ENCODE assay signal across 27 mouse cellular contexts in genomic region chr1:80655195-80655594, GRCm38 (mm10).
DNase-seq lines count a peak whose midpoint lies in the region; ATAC-seq and TF ChIP-seq lines count a peak whose summit lies in the region.
"Had no signal": no experiment of that assay in that cellular context is flagged by ENCODE, and none has a peak within 500 bp of the region (broad histone marks: within the 10 kb centered on the region; RNA-seq: fewer than 3 reads in every experiment).

No protein-coding gene starts in this region.

- no peak overlapping the region for H3K9ac ChIP-seq in CH12.LX (ENCODE audit: insufficient read depth, low read depth)
- H3K9ac ChIP-seq: forebrain, embryonic 13.5 days; heart, embryonic 13.5 days; hindbrain, embryonic 14.5 days had no signal

- TF ChIP-seq POLR2A in CH12.LX (IDR thresholded peaks at IDR 0.05; ENCODE audit: low read depth, low read length): no peak

- TF ChIP-seq CTCF in CH12.LX (conservative IDR thresholded peaks at IDR 0.05 in 1 of 2, IDR thresholded peaks at IDR 0.05 in 1 of 2; ENCODE audit: low read depth in 2 of 2, low read length in 2 of 2): no peak

- intact Hi-C loops in gastrocnemius, postnatal 14 days (cut with DNase I; ENCODE audit: low total_unique reads): no loop called here

- peaks cover 8 to 56% of the 10 kb centered on the region in 2 experiments for H3K36me3 ChIP-seq in CH12.LX (replicated peaks in 1 of 2; ENCODE audit: control insufficient read depth in 1 of 2, insufficient read depth in 1 of 2, low read length in 1 of 2)
- no peaks in the 10 kb centered on the region for H3K36me3 ChIP-seq in midbrain, embryonic 10.5 days
- H3K36me3 ChIP-seq: forebrain, embryonic 10.5 days; G1E; heart, embryonic 10.5 days; heart, embryonic 13.5 days had no signal

- peak; percentile 56 for DNase-seq in CH12.LX (ENCODE audit: extremely low read depth)
- DNase-seq in urinary bladder, postnatal 10 days (ENCODE audit: low spot score): no peak
- no peak for DNase-seq in midbrain, embryonic 10.5 days (ENCODE audit: low spot score)
- DNase-seq in heart, adult 8-10 months (ENCODE audit: low spot score): no peak
- no peak for DNase-seq in gastrocnemius, postnatal 14 days
- DNase-seq: adrenal gland, postnatal 10 days; adrenal gland, postnatal 36 days; cerebellum, adult 11-12 months; cerebellum, adult 8-10 months; cerebellum, postnatal 10 days; cerebellum, postnatal 36 days; gastrocnemius, postnatal 10 days; heart, adult 18-20 months; heart, postnatal 14 days; heart, postnatal 4 days had no signal

- H3K4me2 ChIP-seq in CH12.LX (ENCODE audit: insufficient read depth, low read depth, poor library complexity, severe bottlenecking): no peak overlapping the region
- H3K4me2 ChIP-seq: forebrain, embryonic 13.5 days; heart, embryonic 13.5 days; hindbrain, embryonic 14.5 days had no signal

- H3K9me3 ChIP-seq in CH12.LX (replicated peaks; ENCODE audit: low read length): no peaks in the 10 kb centered on the region
- H3K9me3 ChIP-seq in midbrain, embryonic 10.5 days (replicated peaks): no peaks in the 10 kb centered on the region
- H3K9me3 ChIP-seq: forebrain, embryonic 10.5 days; forebrain, embryonic 13.5 days; heart, embryonic 10.5 days; heart, embryonic 13.5 days had no signal

- no peak overlapping the region for H3K4me3 ChIP-seq in CH12.LX (replicated peaks in 1 of 3; ENCODE audit: low read depth in 2 of 3, low read length in 2 of 3, poor library complexity in 1 of 3)
- H3K4me3 ChIP-seq in midbrain, embryonic 10.5 days: no peak overlapping the region
- H3K4me3 ChIP-seq: forebrain, embryonic 10.5 days; forebrain, embryonic 13.5 days; heart, embryonic 10.5 days; heart, embryonic 13.5 days had no signal

- 86% methylated on average over 4 of the region's 4 CpGs for WGBS in midbrain, embryonic 10.5 days

- in situ Hi-C loops in CH12.LX (cut with MboI; ENCODE audit: low pct_ligation_motif_present, low pct_unique_long_range_greater_than_20kb, low sequenced_read_pairs): no loop called here

- H3K79me2 ChIP-seq in CH12.LX (replicated peaks; ENCODE audit: control insufficient read depth, extremely low read depth, insufficient read depth, poor library complexity, severe bottlenecking): peaks cover 56% of the 10 kb centered on the region

- H3K27ac ChIP-seq in CH12.LX (ENCODE audit: insufficient read depth, low read depth): no peak overlapping the region
- H3K27ac ChIP-seq in midbrain, embryonic 10.5 days (replicated peaks): no peak overlapping the region
- H3K27ac ChIP-seq: forebrain, embryonic 10.5 days; forebrain, embryonic 13.5 days; heart, embryonic 10.5 days; heart, embryonic 13.5 days; hindbrain, embryonic 14.5 days; hindbrain, postnatal 0 days had no signal

- TF ChIP-seq EP300 in CH12.LX (IDR thresholded peaks at IDR 0.05; ENCODE audit: low read length): peak; percentile 71; the same call in 1 of the 2 replicates

- dilution Hi-C loops in CH12.LX (cut with MboI; ENCODE audit: extremely low pct_ligation_motif_present, extremely low pct_unique_long_range_greater_than_20kb, low sequenced_read_pairs): no loop called here

- peak; percentile 35 for ATAC-seq in CD4-positive, CD25-positive, alpha-beta regulatory T cell, adult 4 months
- ATAC-seq in granulocyte monocyte progenitor cell, adult 5-6 weeks (replicated peaks; ENCODE audit: poor library complexity, severe bottlenecking): peak; percentile 64
- ATAC-seq in megakaryocyte progenitor cell, adult 5-6 weeks (replicated peaks; ENCODE audit: poor library complexity): peak; percentile 43
- ATAC-seq: forebrain, embryonic 13.5 days; forebrain, embryonic 16.5 days; hindbrain, postnatal 0 days; Patski had no signal

- no peak for TF ChIP-seq RAD21 in CH12.LX (IDR thresholded peaks at IDR 0.05; ENCODE audit: low read depth, low read length)

- no peaks in the 10 kb centered on the region for H3K27me3 ChIP-seq in CH12.LX (replicated peaks)
- H3K27me3 ChIP-seq in midbrain, embryonic 10.5 days (ENCODE audit: low read depth, poor library complexity, severe bottlenecking): no peaks in the 10 kb centered on the region
- H3K27me3 ChIP-seq: forebrain, embryonic 13.5 days; heart, embryonic 13.5 days; Patski had no signal

- H3K4me1 ChIP-seq in CH12.LX (ENCODE audit: control insufficient read depth in 1 of 2, insufficient read depth in 2 of 2): peaks cover 14 to 72% of the 10 kb centered on the region in 2 experiments
- H3K4me1 ChIP-seq in midbrain, embryonic 10.5 days: no peaks in the 10 kb centered on the region
- H3K4me1 ChIP-seq: forebrain, embryonic 10.5 days; forebrain, embryonic 13.5 days; heart, embryonic 10.5 days; heart, embryonic 13.5 days had no signal

TF ChIP-seq in CH12.LX, 34 proteins besides CTCF, POLR2A, EP300 and RAD21:
- TF ChIP-seq CHD1 (IDR thresholded peaks at IDR 0.05; ENCODE audit: low read depth, low read length): 0 out of 2 replicates have a peak, but pooled peaks have one; percentile 41
- TF ChIP-seq SIN3A (IDR thresholded peaks at IDR 0.05; ENCODE audit: low read length): no peak
- TF ChIP-seq MEF2A (IDR thresholded peaks at IDR 0.05; ENCODE audit: borderline replicate concordance, low read depth, low read length): peak; percentile 44; the same call in 1 of the 2 replicates
- no peak for TF ChIP-seq JUND (conservative IDR thresholded peaks at IDR 0.05; ENCODE audit: low read depth, low read length)
- TF ChIP-seq HCFC1 (IDR thresholded peaks at IDR 0.05; ENCODE audit: low read depth, low read length): no peak
- TF ChIP-seq IRF4 (IDR thresholded peaks at IDR 0.05; ENCODE audit: low read depth, low read length): peak; percentile 72
- no peak for TF ChIP-seq ZMIZ1 (IDR thresholded peaks at IDR 0.05; ENCODE audit: low read depth, low read length)
- TF ChIP-seq TBP (conservative IDR thresholded peaks at IDR 0.05; ENCODE audit: low read depth, low read length): no peak
- no peak for TF ChIP-seq NRF1 (IDR thresholded peaks at IDR 0.05; ENCODE audit: low read depth, low read length)
- no peak for TF ChIP-seq GABPA (IDR thresholded peaks at IDR 0.05; ENCODE audit: insufficient replicate concordance, low read depth, low read length)
- TF ChIP-seq UBTF (IDR thresholded peaks at IDR 0.05; ENCODE audit: low read depth, low read length): no peak
- TF ChIP-seq ETS1 (conservative IDR thresholded peaks at IDR 0.05; ENCODE audit: low read depth, low read length): peak; percentile 38
- TF ChIP-seq BHLHE40 (IDR thresholded peaks at IDR 0.05; ENCODE audit: low read depth, low read length): peak; percentile 52
TF ChIP-seq in CH12.LX: peak in this region for 5.
